ENCODE assay signal across 9 mouse cellular contexts in genomic region chr4:122985110-122985509, GRCm38 (mm10). TPM values are rescaled to one million over a fixed set of nuclear protein-coding genes. Genes with fewer than 3 reads are reported as not detected.
DNase-seq lines count a peak whose midpoint lies in the region; ATAC-seq and TF ChIP-seq lines count a peak whose summit lies in the region.
"Had no signal": no experiment of that assay in that cellular context is flagged by ENCODE, and none has a peak within 500 bp of the region (broad histone marks: within the 10 kb centered on the region; RNA-seq: fewer than 3 reads in every experiment).

No protein-coding gene starts in this region.

- H3K4me3 ChIP-seq in testis, adult 2 months (ENCODE audit: control insufficient read depth, low read depth, low read length), result no peak overlapping the region
- no peak overlapping the region for H3K4me3 ChIP-seq in heart, postnatal 0 days (ENCODE audit: low read depth, low read length)
- H3K4me3 ChIP-seq in liver, embryonic 13.5 days (replicated peaks), result no peak overlapping the region
- no peak overlapping the region for H3K4me3 ChIP-seq in neural tube, embryonic 13.5 days
- H3K4me3 ChIP-seq: erythroblast, embryonic 14.5 days had no signal

- no peak overlapping the region for H3K27ac ChIP-seq in testis, adult 2 months (ENCODE audit: control insufficient read depth, insufficient read depth, low read depth, low read length)
- H3K27ac ChIP-seq in heart, postnatal 0 days (ENCODE audit: low read depth), result no peak overlapping the region
- H3K27ac ChIP-seq in liver, embryonic 13.5 days, result no peak overlapping the region
- H3K27ac ChIP-seq in neural tube, embryonic 13.5 days (replicated peaks), result no peak overlapping the region

- no peak for DNase-seq in testis, postnatal 10 days (ENCODE audit: low spot score)
- DNase-seq in embryo, embryonic 9.5 days (ENCODE audit: extremely low spot score), result peak; percentile 55
- peak; percentile 81 for DNase-seq in heart, postnatal 0 days (ENCODE audit: low spot score)
- peak; percentile 74 for DNase-seq in kidney, postnatal 14 days
- DNase-seq in liver, embryonic 13.5 days, result no peak
- peak; percentile 43 to 55 for DNase-seq in thymus, postnatal 36 days

- peak; percentile 90 for ATAC-seq in heart, postnatal 0 days (ENCODE audit: insufficient read depth, low read depth)
- 0 out of 2 replicates have a peak, but pooled peaks have one; percentile 50 for ATAC-seq in liver, embryonic 13.5 days (ENCODE audit: low read depth)
- peak; percentile 87 for ATAC-seq in neural tube, embryonic 13.5 days (ENCODE audit: low read depth)

- no peaks in the 10 kb centered on the region for H3K36me3 ChIP-seq in testis, adult 2 months (ENCODE audit: control insufficient read depth, insufficient read depth, low read length)
- H3K36me3 ChIP-seq in heart, postnatal 0 days (replicated peaks; ENCODE audit: control insufficient read depth, insufficient read depth, low read length), result no peaks in the 10 kb centered on the region
- no peaks in the 10 kb centered on the region for H3K36me3 ChIP-seq in liver, embryonic 13.5 days
- no peaks in the 10 kb centered on the region for H3K36me3 ChIP-seq in neural tube, embryonic 13.5 days

- WGBS in heart, postnatal 0 days, result 17% methylated on average over 8 of the region's 8 CpGs
- 22% methylated on average over 8 of the region's 8 CpGs for WGBS in liver, embryonic 13.5 days (ENCODE audit: insufficient replicate concordance)
- 37% methylated on average over 8 of the region's 8 CpGs for WGBS in neural tube, embryonic 13.5 days

- H3K4me1 ChIP-seq in testis, adult 2 months (ENCODE audit: control insufficient read depth, insufficient read depth, low read length), result no peaks in the 10 kb centered on the region
- no peaks in the 10 kb centered on the region for H3K4me1 ChIP-seq in heart, postnatal 0 days (ENCODE audit: control insufficient read depth, insufficient read depth)
- H3K4me1 ChIP-seq in liver, embryonic 13.5 days (replicated peaks), result no peaks in the 10 kb centered on the region
- H3K4me1 ChIP-seq in neural tube, embryonic 13.5 days (replicated peaks), result peaks cover 16% of the 10 kb centered on the region

- no peaks in the 10 kb centered on the region for H3K27me3 ChIP-seq in testis, adult 2 months (ENCODE audit: control insufficient read depth, insufficient read depth, low read length)
- H3K27me3 ChIP-seq in heart, postnatal 0 days (ENCODE audit: control insufficient read depth, insufficient read depth, low read length), result peaks cover 11% of the 10 kb centered on the region
- peaks cover 30% of the 10 kb centered on the region for H3K27me3 ChIP-seq in liver, embryonic 13.5 days
- H3K27me3 ChIP-seq in neural tube, embryonic 13.5 days, result peaks cover 27% of the 10 kb centered on the region

- TF ChIP-seq POLR2A in testis, adult 2 months (IDR thresholded peaks at IDR 0.05; ENCODE audit: control insufficient read depth, low read depth, low read length), result no peak

- H3K4me2 ChIP-seq in heart, postnatal 0 days (ENCODE audit: low read depth, low read length), result no peak overlapping the region
- no peak overlapping the region for H3K4me2 ChIP-seq in liver, embryonic 13.5 days
- H3K4me2 ChIP-seq in neural tube, embryonic 13.5 days, result no peak overlapping the region

- H3K9me3 ChIP-seq in heart, postnatal 0 days (replicated peaks; ENCODE audit: control insufficient read depth, low read length), result no peaks in the 10 kb centered on the region
- H3K9me3 ChIP-seq in liver, embryonic 13.5 days (replicated peaks), result no peaks in the 10 kb centered on the region
- no peaks in the 10 kb centered on the region for H3K9me3 ChIP-seq in neural tube, embryonic 13.5 days

- H3K9ac ChIP-seq in heart, postnatal 0 days (replicated peaks; ENCODE audit: low read depth, low read length), result no peak overlapping the region
- no peak overlapping the region for H3K9ac ChIP-seq in liver, embryonic 13.5 days
- no peak overlapping the region for H3K9ac ChIP-seq in neural tube, embryonic 13.5 days

- TF ChIP-seq CTCF in testis, adult 2 months (IDR thresholded peaks at IDR 0.05; ENCODE audit: control insufficient read depth, insufficient read depth, insufficient replicate concordance, low read depth, low read length), result peak; percentile 36; the same call in 1 of the 2 replicates
- peak; percentile 92 for TF ChIP-seq CTCF in heart, postnatal 0 days (IDR thresholded peaks at IDR 0.05; ENCODE audit: low read depth)

- no peak for TF ChIP-seq EP300 in heart, postnatal 0 days (IDR thresholded peaks at IDR 0.05; ENCODE audit: low read depth)

RNA-seq across cellular contexts. Expression of gene Mycl, which starts 10.3 kb away (rescaled TPM):
- polyA plus RNA-seq in testis, adult 2 months (2012; rRNA removed), result 0.44 and 0.60 TPM in 2 replicates
- total RNA-seq in heart, postnatal 0 days (2014; rRNA removed; ENCODE audit: low replicate concordance), result 1.8 and 14.7 TPM in 2 replicates
- 0.12 and 0.44 TPM in 2 replicates for polyA plus RNA-seq in heart, postnatal 0 days (2015; fragmentation: Nextera tagmentation; extraction: Ambion mirVana)
- 0.70 and 0.74 TPM in 2 replicates for polyA plus RNA-seq in liver, embryonic 13.5 days (2015; fragmentation: Nextera tagmentation; extraction: Ambion mirVana)
- 59.6 and 61.3 TPM in 2 replicates for polyA plus RNA-seq in neural tube, embryonic 13.5 days (2015; fragmentation: Nextera tagmentation; extraction: Ambion mirVana)

RNA-seq across cellular contexts. Expression of gene Mfsd2a, which starts 24.1 kb away (rescaled TPM):
- polyA plus RNA-seq in testis, adult 2 months (2012; rRNA removed), result 6.9 and 8.7 TPM in 2 replicates
- not detected in 2 replicates for total RNA-seq in heart, postnatal 0 days (2014; rRNA removed; ENCODE audit: low replicate concordance)
- polyA plus RNA-seq in heart, postnatal 0 days (2015; fragmentation: Nextera tagmentation; extraction: Ambion mirVana), result 0.19 and 0.20 TPM in 2 replicates
- 0.09 and 0.22 TPM in 2 replicates for polyA plus RNA-seq in liver, embryonic 13.5 days (2015; fragmentation: Nextera tagmentation; extraction: Ambion mirVana)
- 30.2 and 30.3 TPM in 2 replicates for polyA plus RNA-seq in neural tube, embryonic 13.5 days (2015; fragmentation: Nextera tagmentation; extraction: Ambion mirVana)
- polyA plus RNA-seq: erythroblast, embryonic 14.5 days had no signal

RNA-seq across cellular contexts. Expression of gene Trit1, which starts 31.3 kb away (rescaled TPM):
- 1.9 and 2.2 TPM in 2 replicates for polyA plus RNA-seq in testis, adult 2 months (2012; rRNA removed)
- total RNA-seq in heart, postnatal 0 days (2014; rRNA removed; ENCODE audit: low replicate concordance), result 7.2 and 13.4 TPM in 2 replicates
- polyA plus RNA-seq in heart, postnatal 0 days (2015; fragmentation: Nextera tagmentation; extraction: Ambion mirVana), result 8.7 and 9.7 TPM in 2 replicates
- polyA plus RNA-seq in liver, embryonic 13.5 days (2015; fragmentation: Nextera tagmentation; extraction: Ambion mirVana), result 7.2 TPM in 2 replicates
- 23.0 and 27.2 TPM in 2 replicates for polyA plus RNA-seq in neural tube, embryonic 13.5 days (2015; fragmentation: Nextera tagmentation; extraction: Ambion mirVana)

Comparison
In these comparisons a context has a peak if more than half of its experiments do, and no peak if none do; other contexts are left out.
1. DNase-seq: peak in embryo, embryonic 9.5 days (single experiment), heart, postnatal 0 days (single experiment), kidney, postnatal 14 days (single experiment) and thymus, postnatal 36 days (2 of 2); none in testis, postnatal 10 days (single experiment) and liver, embryonic 13.5 days (single experiment).
2. RNA of gene Mycl, which starts 10.3 kb away (polyA plus RNA-seq): 59.6 to 61.3 TPM in neural tube, embryonic 13.5 days; 0.70 to 0.74 TPM in liver, embryonic 13.5 days, 0.44 to 0.60 TPM in testis, adult 2 months and 0.12 to 0.44 TPM in heart, postnatal 0 days; every median in the first group is over 10 times any median in the second.
3. Peak in every context shown above with its lines, with median percentiles within 50 percentile points of each other: ATAC-seq.